Mouse (Mus musculus) cortical plate, adult 2 months (tissue): ENCODE results near the gene Aqr. TPM values are rescaled to one million over a fixed set of nuclear protein-coding genes. Genes with fewer than 3 reads are reported as not detected.

Source experiments
- H3K27ac ChIP-seq: fragments of 200-500 bp; 2 replicates; pipeline ENCODE4 v1.5.1; 2012; ENCODE audit warnings: low read length, control low read depth, inconsistent platforms; ENCODE audit not compliant: insufficient read depth
- H3K4me1 ChIP-seq: fragments of 200-500 bp; 2 replicates; pipeline ENCODE4 v1.6.1; 2011; ENCODE audit warnings: low read length; ENCODE audit not compliant: control insufficient read depth, insufficient read depth
- H3K4me3 ChIP-seq: fragments of 200-500 bp; 2 replicates; pipeline ENCODE4 v1.5.1; 2011; ENCODE audit warnings: mild to moderate bottlenecking, low read length, control low read depth; ENCODE audit not compliant: insufficient read depth
- CTCF ChIP-seq: fragments of 200-500 bp; IDR thresholded peaks from 2 replicates; pipeline ENCODE4 v1.5.1; 2011; ENCODE audit warnings: mild to moderate bottlenecking, control low read depth, low read length; ENCODE audit not compliant: insufficient read depth; ENCODE audit errors: extremely low read depth
- POLR2A ChIP-seq: fragments of 200-500 bp; IDR thresholded peaks from 2 replicates; pipeline ENCODE4 v1.6.1; 2011; ENCODE audit warnings: mild to moderate bottlenecking, low read length, control low read depth; ENCODE audit not compliant: insufficient read depth; ENCODE audit errors: extremely low read depth
- polyA plus RNA-seq: library from polyadenylated mRNA; depleted of rRNA; stranded (reverse); fragments of >200 nt; gene quantifications from 2 replicates; pipeline ENCODE4 v1.2.3, GENCODE M21; 2012; rRNA removed

The Aqr gene
- polyA plus RNA-seq, 1 experiment: 26.0 TPM

DNA sequence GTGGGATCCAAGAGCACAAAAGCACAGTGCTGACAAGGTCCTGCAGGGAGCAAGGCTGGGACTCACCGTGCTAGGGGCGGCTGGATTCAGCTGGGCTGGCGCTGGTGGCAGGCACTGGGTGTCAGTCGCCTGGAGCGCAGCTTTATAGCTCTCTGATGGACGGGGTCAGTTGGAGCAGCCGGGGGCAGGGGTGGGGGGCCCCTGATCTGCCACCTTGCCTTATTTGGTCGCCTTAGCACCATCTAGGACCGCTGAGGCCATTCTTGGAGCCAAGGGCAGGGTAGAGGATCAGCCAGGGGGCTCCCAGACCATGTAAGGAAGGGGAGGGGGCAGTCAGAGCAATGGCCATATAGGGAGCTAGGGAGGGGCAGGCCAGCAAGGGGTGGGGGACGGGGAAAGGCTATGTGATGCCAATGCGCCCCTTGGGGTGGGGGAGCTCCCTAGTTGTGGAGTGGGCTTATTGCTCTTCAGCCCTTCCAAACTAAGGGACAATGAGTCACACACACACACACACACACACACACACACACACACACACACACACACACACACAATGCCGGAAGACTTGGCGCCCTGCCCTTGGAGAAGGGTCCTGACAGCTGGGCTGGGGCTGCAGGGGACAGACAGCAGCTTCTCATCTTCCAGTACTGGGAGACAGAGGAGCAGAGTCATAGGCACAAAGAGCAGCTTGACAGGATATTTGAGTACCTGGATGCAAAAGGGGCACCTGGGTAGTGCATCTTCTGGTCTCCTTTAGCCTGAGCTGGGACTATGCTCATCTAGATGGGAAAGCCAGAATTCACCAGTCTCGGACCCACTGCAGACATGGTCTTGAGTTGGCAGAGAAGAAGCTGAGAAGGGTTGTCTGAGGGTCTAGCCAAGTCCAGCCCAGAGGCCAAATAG is 133.9 kb downstream of the Aqr start, which contains the start of gene Actc1:
Gene Actc1 (minus strand): TSS at position 853 of the 903 bp plus-strand sequence.
- Histone ChIP-seq H3K4me1 (no peaks in the 10 kb centered on the region), H3K27ac (no peak within 1 kb of the TSS), H3K4me3 (no peak within 1 kb of the TSS)
- TF ChIP-seq POLR2A: no peak
- no peak for TF ChIP-seq CTCF

DNA sequence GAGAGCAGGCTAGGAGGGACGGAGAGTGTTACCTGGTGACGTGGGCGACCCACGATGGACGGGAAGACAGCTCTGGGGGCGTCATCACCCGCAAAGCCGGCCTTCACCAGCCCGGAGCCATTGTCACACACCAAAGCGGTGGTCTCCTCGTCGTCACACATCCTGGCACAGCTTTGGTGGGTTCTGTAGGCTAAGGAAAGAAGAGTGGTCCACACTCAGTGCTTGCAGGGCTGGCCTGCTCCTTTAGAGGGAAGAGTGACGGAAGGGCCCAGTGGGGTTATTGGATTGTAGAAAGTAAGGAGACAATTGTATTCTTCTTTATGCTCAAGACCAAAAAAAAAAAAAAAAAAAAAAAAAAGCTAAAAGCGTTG is 135.0 kb downstream of the Aqr start:
- no peak overlapping the region for H3K4me3 ChIP-seq
- no peak overlapping the region for H3K27ac ChIP-seq
- H3K4me1 ChIP-seq: no peaks in the 10 kb centered on the region
- no peak for TF ChIP-seq CTCF
- no peak for TF ChIP-seq POLR2A

Other genes starting within 250 kb of the Aqr start
- 4.4 and 4.6 TPM in 2 replicates for gene Gjd2, start 173.4 kb downstream of the Aqr start, polyA plus RNA-seq
- gene Actc1, start 133.5 kb downstream of the Aqr start, polyA plus RNA-seq: 0.06 and 0.11 TPM in 2 replicates
- 10.2 and 10.8 TPM in 2 replicates for gene Zfp770, start 14.4 kb upstream of the Aqr start, polyA plus RNA-seq